Mouse (Mus musculus) urinary bladder, postnatal 25 days (tissue): Measurements from ENCODE around the gene Uba5.

Experiments used
- DNase-seq: peaks from one replicate; pipeline ENCODE4 v3.0.0; 2022; ENCODE audit warnings: low spot score

Gene Uba5

DNA sequence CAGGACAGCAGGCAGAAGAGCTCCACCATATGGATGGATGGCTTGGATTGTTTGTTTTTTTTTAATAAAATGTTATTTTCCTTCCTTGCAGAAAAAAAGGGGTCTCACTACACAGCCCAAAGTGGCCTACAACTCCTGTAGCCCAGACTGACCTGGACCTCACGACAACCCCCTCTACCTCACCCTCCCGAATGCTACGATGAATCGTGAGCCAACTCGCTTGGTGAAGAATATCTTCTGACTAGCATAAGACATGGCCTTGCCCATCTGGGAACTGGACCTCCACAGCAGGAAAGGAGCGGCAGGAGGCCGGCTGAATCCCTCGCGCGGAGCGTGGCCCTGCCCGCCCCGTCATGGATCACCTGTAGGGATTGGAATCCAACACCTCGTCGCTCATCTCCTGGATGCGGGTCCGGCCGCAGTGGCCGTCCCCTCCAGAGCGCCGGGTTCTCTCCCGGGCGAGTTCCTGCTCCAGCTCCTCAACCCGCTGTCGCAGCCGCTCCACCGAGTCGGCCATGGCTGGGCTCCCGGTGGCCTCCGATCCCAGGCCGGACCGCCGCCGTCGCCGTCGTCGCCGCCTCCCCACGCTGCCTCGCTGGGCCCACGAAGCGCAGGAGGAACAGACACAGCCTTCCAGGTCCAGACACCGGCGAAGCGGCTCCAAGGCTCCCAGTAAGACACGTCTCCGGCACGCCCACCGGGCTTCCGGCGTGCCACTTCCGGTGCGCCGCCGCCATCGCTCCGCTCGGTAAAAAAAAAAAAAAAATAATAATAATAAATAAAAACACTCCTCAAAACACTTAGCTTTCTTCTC is at the start of gene Uba5:
Gene Uba5 (minus strand): TSS at position 705 of the 814 bp plus-strand sequence.
- DNase-seq, result peak; percentile 64

DNA sequence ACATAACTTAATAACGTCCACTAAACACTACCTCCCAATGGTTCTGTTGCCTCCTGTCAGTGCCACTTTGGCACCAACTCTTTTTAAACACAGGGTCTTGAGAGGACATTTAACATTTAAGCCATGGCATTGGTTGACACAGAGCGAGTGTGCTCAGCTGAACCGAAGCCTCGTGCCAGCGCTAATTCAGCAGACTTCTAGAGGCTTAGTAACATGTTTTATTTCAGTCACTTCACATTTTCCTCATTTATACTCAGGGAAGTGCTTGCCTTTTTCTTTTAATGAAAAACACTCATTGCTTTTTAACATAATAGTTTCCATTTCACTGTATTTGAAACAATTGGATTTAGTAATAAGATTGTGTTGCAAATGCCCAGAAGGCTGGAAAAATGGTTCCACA is 46.2 kb upstream of the Uba5 start:
- DNase-seq, result no peak

DNA sequence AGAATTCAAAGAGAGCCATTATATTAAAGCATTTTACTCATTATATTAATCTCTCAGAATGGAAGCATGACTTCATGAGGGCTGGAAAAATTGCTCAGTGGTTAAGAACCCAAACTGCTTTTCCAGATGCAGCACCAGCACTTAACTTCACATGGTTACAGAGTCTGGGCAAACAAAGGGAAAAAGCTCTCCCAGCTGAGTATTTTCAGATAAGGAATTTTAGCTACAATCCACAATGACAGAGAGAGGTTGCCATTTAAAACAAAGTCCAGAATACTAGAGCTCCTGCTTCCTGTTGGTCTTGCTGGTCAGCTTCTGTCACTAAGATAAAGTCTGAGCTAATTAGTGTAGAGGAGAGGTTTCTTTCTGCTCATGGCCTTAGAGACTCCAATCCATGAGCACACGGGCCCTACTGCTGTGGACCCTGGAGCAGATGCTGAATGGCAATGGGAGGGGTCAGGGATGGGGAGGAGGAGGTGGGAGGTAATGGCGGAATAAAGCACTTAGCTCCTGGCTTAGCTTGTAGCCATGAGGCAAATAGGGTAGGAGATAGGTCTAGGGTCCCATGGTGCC is 45.7 kb upstream of the Uba5 start:
- DNase-seq, result no peak

DNA sequence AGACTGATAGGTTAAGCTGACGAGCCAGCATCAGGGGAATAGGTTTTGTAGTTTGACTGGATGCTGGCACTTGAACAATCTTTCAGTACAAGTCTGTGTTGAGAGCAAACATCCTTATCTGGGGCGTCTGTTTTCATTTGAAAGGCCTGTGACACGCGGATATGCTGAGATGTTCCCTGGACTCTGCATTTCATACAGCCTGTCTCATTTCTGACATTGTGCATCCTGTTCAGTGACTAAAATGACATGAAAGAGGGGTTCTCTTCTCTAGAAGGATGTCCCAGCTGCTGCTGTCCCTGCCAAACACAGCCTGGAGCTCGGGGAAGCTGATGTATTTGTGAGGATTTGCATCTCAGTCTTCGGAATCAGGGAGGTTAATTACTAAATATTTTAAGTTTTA is 44.5 kb upstream of the Uba5 start:
- no peak for DNase-seq

DNA sequence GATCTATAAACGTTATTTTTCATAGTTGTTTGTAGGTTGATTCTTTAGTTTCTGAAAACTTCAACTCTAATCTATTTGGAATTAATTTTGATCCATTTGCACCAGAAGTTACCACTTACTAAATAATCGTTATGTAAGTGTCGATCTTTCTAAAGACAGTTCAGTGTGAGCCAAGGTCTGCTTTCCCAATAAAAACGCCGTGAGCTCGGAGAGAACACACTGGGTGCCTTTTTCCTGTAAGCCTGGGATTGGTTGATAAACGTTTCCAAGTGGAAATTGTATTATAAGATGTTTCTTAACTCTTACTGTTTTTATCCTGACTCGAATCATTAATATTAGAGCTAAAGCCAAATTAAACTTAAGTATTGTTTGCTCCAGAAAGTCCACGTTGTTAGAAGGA is 44.0 kb upstream of the Uba5 start:
- no peak for DNase-seq

DNA sequence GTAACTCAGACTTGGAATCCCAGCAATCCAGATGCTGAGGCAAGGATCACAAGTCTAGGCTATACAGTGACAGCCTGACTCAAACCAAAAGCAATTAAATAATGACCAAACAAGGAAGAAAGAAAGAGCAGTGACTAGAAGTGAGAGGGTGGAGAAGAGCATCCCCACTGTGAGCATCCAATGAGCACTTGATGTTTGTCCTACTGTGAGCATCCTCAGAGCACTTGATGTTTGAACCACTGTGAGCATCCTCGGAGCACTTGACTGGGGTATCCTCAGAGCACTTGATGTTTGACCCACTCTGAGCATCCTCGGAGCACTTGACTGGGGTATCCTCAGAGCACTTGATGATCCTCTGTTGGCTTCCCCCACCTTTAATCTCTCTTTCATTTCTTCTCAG is 42.1 kb upstream of the Uba5 start:
- no peak for DNase-seq

DNA sequence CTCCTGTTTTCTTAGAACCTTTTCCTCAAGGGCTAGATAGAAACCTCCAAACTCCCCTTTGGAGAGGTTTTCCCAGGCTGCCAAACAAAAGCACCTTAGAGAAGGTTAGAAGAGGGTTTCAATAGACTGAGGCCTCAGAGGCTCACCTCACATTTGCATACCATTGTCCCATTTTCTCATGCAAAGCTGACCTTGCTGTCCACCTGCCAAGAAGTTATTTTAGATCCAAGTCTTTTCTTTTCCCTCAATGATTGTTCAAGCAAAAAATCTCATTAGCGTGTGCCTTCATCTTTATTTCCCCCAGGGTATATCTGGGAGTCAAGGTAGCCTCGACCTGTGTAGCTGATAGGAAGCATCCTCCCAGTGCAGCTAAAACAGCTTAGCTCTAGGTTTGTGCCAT is 40.0 kb upstream of the Uba5 start:
- no peak for DNase-seq

DNA sequence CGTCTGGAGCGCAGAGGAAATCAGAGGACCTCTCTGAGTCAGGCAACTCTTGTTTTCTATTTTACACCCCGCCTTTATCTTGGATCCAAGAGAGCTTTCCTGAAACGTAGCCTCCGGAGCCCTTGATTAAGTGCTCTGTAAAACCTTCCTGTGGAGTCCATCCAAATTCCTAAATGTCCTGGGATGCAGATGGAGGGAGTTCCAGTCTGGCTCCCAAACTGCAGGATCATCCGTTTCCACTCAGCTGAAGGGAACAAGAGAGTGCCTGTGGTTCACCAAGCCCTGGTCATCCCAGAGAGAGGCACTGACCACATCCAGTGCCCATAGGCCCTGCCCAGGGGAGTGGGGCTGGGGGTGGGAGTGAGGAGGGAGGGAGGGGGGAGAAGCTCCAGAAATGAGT is 39.4 kb upstream of the Uba5 start:
- no peak for DNase-seq

DNA sequence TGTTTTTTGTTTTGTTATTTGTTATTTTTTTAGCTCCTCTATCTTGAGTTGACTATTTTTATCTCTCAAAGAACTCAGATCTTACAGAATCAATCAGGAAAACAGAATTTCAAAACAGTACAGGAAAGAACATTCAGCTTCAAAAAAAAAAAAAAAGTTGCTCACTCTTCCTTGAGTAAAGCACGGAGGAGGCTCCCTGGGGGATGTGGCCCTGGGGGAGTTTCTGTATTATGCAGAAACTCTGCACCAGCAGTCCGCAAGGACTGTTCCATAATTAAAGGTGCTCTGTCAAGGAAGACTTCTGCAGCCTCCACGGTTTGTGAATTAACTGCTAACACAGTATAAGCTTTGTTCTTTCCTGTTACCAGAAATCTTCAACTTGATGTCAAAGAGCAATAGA is 38.5 kb upstream of the Uba5 start:
- DNase-seq, result no peak

DNA sequence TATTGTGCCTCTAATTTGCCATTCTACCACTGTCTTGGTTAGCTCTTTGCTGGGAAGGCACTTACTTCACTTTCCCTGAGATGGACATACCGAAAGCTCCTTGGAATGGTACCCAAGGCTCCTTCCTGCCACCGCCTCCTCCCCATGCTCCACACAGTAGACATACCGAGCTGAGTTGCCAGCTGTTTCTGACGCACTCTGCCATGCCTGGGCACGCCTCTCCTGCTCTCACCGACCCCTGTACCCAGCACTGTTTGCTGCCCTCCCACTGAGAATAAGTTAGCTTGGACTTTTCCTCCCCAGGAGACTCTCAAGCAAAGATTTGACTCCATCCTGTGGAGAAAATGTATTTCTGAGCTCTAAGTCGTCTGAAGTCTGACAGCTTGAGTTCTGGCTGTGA is 37.9 kb upstream of the Uba5 start:
- no peak for DNase-seq

DNA sequence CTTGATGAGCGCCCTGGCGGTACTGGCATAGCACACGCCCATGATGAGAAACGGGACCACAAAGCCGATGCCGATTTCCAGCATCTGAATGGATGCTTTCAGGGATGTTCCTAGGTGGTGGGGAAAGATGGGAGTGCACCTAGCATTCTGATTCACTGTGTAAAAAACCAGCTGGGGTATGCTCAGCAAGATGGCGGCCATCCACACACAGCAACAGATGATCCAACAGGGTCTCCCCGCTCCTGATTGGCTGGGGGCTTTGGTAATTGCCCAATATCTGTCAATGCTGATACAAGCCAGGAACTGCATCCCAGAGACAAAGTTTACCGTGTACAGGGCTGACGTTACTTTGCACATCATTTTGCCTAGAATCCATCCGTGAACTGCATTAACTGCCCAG is 36.1 kb upstream of the Uba5 start:
- no peak for DNase-seq

DNA sequence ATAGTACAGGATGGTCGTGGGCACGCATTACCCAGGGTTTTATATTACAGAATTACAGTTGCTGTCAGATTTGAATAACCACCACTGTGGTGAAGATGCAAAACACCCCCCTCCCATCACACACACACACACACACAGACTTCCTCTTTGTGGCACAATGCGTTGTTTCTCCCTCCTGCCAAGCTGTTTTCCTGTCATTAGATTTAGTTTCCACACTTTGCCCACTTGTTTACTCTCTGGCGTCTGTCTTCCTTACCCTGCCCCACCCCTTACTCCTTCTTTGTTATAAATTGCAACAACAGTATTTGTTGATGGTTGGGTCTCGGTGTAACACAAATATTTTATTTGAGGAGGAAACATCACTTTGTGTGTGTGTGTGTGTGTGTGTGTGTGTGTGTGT is 35.3 kb upstream of the Uba5 start:
- no peak for DNase-seq

DNA sequence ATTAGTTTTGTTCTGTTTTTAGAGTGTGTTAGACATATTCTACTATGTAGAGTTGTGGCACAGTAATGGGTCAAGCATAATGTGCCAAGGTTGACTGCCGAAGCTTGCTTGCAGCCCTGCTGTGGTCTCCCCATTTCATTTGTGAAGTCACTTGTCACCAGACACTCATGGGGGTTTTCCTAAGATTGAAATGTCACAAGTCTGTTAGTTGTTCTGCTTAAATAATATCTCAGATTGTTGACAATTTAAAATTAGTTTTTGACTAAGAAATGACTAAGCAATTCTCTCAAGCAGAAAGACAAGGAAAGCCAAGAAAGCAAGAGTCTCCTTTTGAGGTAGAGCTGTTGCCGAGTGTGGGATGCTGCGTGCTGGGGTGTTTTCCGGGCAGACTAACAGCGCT is 30.0 kb upstream of the Uba5 start:
- no peak for DNase-seq

DNA sequence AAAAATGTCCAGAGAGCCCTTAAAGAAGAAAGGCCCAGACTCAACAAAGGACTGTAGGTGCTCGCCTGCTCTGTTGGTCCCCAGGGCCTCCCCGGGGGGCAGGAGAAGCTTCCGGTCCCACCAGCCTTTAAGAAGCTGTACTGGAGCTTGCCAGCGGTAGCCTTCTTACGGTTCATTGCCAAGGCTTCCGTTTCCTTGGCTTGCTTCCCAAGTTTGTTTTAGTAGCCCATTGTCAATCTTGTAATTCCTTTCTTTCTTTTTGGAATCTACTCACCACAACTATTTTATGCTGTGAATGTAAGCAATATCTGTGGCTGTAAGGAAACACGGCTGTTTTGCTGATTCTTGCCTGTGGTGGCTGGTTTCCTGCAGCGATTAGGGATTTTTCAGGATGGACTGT is 25.6 kb upstream of the Uba5 start:
- no peak for DNase-seq

DNA sequence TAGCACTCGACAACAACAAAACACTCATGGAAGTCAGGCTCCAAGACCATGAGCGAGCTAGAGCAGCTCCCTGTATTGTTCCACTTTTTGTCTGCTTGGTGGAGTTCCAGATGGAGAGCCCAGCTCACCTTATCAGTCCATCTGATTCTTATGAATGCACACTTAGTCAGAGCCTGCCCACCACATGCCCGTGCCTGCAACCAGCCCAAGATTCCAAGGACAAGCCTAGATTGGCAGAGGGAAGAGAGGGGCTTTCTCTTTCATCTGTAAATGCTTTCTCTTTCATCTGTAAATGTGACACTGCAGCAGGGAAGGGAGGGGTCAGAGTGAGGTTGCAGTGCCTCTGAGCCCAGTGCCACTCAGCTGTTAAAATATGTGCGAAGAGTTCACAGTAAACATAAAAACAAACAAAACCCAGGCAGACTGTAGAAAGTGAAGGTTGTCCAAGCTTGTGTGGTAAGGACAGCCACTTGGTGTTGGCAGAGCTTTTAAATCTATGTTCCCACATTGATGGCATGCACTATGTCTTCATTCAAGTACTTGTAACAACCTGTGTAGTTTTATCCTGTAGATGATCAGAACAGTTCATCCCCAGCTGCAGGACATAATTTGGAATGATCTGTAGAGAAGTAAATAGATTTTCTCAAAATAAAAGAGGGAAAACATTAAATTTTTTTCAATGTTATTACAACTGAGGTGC is 22.9 kb upstream of the Uba5 start:
- peak; percentile 27 for DNase-seq

DNA sequence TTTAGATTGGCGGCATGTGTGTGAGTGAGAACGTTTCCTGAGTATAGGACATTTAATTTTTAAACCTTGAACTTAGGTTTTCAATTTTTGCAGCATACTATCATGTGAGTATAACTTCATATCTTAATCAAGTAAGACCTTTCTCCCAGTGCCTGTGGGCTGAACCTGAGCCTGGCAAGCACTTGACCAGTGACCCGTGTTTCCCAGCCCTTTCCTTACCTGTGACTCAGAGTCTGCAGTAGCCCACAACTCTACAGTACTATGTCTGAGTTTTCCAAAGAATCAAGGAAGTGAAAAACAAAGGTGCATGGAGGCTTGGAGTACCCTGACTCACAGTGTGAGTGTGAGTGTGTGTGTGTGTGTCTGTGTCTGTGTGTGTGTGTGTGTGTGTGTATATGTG is 17.1 kb upstream of the Uba5 start:
- no peak for DNase-seq

DNA sequence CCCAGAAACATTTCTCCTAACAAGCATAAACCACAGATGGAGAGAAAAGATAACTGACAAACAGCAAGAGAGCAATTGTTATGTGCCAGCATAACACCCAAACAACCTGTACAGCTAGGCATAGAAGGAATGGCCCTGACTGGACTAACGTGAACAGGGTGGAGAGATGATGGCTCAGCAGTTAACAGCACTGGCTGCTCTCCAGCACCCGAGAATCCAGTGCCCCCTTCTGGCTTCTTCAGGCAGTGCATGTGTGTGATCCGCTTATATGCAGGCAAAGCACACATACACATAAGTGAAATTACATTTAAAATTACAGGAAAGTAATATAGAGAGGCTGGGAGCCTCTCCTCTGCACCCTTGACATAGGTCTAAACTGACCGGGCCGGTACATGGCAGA is 16.4 kb upstream of the Uba5 start:
- peak; percentile 42 for DNase-seq

DNA sequence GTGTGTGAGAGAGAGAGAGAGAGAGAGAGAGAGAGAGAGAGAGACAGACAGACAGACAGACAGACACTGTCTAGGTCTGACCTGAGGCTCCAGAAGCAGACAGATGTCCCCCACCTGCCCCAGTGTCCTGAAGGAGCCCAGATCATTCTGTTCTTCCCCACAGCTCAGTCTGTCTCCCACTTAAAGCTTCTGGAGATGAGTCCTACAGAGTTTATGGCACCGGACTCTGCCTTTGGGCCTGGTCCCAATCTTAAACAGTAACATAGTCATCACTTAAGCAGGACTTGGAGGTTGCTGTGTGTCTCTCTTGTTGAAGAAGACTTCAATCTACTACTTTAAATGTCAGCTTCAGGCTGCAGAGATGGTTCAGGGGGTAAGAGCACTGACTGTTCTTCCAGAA is 15.8 kb upstream of the Uba5 start:
- DNase-seq, result no peak

DNA sequence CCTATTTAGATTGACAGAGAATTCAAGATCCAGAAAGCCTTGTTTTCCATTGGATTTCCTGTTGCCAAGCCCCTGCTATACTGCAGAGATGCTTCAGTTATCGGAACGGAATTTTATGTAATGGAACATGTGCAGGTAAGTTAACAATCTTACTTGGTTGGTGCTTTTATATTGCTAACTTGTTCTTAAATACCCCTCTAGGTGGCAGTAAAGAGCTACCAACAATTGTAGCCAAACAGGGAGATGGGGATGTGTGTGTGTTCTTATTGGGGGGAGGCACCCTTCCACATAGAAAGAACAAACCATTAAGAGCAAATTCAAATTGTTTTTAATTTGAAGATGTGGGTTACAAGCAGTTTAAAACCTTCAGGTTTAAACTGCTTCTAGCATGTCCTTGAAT is 12.9 kb upstream of the Uba5 start:
- DNase-seq, result no peak

DNA sequence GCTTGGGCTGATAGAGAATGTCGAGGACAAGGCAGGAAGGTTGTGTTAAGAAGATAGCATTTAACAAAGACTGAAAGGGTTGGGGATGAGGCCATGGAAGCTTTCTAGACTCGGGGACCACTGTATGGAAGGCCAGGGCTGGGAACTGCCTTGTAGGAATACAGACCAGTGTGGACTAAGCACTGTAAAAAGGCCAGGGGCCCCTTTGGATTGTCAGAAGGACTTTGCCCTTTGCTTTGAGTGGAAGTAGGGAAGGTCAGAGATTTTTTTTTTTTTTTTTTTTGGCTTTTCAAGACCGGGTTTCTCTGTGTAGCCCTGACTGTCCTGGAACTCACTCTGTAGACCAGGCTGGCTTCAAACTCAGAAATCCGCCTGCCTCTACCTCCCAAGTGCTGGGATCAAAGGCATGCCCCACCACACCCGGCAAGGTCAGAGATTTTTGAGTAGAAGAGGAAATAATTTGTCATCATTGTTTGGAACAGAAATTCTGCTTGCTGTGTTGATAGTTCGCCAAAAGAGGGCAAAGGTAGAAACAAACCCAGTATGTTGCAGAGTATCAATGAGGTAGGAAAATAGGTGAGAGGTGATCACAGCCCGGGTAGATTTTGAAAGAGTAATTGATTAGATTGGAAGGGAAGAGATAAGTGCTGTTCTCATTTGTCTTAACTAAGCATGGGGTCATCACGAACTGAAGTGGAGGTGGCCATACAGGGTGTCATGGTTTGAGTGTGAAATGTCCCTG is 8.1 kb upstream of the Uba5 start:
- DNase-seq, result no peak

DNA sequence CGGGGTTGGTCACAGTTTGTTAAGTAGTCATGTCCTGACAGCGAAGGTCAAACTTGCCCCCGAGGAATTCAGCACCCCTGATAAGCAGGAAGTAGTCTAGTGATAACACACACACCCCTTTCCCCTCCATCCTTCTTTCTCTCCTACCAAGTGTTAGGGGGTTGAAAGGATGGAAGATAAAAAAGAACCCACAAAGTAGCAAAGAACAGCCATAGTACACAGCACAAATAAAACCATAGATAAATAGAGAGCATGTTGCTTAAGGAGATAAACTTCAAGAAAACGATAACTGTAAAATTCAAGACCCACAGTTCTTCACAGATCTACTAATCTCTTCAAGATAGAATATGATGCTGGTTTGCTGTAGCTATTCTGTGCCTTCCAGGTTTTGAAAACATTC is 7.3 kb upstream of the Uba5 start:
- no peak for DNase-seq

DNA sequence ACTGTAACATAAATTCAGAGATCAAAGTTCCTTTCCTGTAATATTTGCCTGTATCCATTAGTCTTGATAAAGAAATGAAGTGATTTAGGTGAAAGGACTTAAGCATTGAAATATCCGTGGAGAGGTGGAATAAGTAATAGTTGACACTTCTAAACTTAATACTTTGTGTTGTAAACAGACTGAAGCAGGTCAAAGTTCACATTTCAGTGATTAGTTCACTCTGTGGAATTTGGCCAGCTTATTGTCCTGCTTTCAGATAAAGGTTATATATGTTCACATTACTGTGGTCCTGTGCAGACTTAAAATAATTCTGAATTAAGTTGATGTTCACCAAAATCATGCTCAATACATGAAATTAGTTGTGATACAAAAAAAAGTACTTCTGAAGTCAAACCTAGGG is 1.6 kb upstream of the Uba5 start:
- no peak for DNase-seq
